Mouse (Mus musculus): ENCODE measurements at regions not wholly inside any gene's neighbourhood (a gene's known extent, or its start where the extent isn't known, plus 50 kb on each side); places are given as distances from the start of the nearest gene placed in this dataset.

DNA sequence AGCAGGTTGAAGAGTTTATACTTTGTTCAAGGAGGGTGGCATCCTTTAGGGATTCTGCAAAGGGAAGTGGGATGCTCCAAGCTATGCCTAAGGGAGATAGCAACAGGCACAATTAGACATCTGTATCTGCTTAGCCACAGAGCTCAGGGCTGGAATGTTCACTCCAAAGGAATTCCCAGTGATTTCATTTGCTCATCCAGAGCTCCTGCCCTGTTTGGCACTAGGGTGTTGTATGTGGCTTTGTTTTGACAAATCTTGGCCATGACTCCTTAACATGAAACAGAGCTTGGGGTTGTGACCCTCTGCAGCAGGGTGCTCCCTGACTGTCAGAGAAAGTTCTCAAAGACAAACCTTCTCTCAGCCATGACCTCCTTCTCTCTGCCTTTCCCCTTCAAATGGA lies 194.8 kb upstream of the 1810046K07Rik start:
- DNase-seq: no peak

DNA sequence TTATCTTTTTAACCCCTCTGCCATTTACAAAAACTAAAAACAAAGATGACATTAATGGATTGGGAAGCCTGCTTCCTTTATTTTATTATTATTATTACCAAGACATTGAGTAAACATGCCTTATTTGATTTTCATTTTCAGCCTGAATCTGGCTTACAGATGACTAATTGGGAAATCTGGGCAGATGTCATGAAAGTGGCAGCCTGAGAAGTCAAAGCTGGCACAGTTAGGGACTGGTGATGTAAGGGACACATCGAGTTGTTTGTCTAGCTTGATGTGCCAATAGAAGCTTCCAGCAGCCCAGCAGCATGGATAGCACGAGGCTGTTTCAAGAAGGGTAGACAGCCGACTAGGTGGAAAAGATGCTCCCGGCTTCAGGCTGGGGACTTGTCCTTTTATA lies 197.2 kb upstream of the 1810046K07Rik start:
- no peak for DNase-seq

DNA sequence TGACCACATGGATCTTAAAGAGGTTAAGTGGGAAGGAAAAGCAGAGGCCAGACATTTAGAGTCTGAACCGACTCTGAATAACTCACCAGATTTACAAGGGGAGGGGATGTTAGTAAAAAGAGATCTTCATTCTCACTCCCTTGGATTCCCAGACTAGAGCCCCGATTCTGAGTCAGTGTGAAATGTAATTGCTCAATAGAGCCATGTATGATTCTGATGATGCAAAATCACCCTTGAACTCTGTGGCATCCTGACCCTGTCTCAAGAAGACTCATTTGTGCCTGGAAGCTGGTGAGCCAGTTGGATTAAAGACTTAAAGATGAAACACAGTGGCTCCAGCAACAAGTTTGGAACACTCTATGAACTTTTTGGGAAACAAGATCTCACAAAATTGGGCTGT lies 210.2 kb upstream of the 1810046K07Rik start:
- DNase-seq: no peak

DNA sequence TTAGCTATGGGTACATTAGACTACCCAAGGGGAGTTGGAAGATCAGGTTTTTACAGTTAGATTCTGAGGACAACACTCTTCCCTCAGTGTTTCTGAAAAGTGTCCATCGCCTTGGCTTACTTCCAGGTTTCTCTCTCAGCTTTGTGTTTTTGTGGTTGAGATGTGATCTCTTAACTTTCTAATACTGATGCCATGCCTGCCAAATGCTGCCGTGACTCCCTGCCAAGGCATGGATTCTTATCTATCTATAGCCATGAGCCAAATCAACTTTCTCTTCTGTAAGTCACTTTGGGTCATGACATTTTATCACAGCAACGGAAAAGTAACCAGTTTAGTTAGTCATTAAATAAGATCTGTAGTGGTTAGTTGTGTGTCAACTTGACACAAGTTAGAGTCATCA lies 213.2 kb upstream of the 1810046K07Rik start:
- DNase-seq: no peak

DNA sequence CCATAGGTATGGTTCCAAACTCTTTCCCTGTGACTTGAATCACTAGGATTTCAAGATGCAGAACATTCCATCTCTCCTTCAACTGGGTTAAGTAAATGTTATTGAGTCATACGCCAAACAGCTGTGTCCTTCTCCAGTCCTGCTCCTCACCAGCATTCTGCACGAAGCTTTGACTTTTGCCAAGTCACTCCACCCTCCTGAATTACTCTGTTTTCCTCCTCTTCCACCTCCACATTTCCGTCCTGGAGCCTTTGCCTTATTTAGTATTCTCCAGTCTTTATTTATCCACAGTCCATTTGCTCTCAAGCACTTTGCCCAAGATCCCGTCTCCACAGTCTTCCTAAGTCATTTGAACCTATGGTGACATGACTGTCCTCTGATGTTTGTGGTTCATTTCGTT lies 193.1 kb upstream of the Arhgap20 start:
- no peak for DNase-seq

DNA sequence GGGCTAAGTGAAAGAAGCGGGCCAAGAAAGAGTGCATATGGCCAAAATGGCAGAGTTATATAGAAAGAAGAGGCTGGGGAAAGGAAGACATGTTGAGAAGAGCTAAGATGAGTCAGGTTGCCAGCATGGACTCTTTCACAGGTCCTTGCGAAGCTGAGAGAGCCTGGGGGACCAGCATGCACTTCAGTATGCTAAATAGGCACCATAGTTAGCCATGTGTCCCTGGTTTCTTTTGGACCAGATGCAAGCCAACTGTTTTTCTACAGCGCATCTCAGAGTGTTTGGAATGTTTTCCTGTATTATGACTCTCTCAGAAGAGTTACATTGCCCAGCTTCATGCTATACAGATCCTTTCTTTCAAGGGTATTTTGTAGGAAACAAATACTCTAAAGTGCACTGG lies 183.5 kb upstream of the Arhgap20 start:
- no peak for DNase-seq

DNA sequence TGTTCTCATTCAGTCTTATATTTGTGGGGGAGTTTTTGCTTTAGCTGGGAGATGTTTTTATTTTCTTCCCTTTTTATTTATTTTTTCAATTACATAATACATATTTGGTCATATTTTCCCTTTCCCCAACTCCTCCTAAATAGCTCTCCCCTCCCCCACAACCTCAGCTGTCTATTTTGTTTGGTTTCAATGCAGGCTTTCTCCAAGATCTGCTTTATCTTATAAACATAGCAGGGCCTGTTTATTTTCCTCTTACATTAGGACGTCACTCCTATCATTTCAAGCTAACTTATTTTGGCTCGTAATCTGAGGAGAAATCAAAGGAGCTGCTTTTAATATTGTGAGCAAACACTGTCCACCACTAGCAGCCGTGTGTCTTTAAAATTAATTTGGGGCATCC lies 171.4 kb upstream of the Arhgap20 start:
- no peak for DNase-seq

DNA sequence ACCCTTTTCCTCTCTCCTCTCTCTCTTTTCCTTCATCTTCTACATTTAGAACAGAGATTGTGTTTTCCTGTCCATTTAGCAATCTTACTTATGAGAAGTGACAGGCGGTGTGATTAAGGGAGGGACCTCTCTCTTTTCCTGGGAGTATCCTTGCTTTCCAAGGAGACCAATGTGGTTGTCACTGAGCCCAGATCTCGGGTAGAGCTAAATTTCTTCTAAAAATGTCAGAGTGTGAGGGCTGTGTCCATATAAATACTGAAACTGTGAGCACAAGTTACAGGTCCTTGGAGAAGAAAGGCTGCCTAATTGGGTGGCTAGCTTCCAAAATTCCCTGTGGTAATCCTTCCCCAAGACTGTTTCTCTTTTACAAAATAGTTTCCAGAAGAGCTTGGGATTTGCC lies 166.4 kb upstream of the Arhgap20 start:
- no peak for DNase-seq

DNA sequence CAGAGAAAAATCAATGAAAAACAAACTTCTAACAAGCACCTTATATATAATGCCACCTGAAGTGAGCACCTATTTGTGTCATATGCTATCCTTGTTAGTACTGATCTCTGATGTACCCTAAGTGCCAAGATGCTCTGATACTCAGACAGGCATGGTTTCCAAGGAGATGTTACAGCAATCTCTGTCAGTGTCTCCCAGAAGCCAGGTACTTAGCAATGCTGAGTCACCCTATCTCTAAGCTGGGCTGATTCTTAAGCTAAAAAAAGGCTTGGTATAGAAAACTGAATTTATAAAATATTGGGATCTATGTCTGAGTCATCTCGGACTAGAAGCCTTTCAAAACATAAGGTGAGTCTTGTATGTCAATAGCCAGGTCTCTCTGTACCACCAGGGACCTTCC lies 157.0 kb upstream of the Arhgap20 start:
- DNase-seq: no peak

DNA sequence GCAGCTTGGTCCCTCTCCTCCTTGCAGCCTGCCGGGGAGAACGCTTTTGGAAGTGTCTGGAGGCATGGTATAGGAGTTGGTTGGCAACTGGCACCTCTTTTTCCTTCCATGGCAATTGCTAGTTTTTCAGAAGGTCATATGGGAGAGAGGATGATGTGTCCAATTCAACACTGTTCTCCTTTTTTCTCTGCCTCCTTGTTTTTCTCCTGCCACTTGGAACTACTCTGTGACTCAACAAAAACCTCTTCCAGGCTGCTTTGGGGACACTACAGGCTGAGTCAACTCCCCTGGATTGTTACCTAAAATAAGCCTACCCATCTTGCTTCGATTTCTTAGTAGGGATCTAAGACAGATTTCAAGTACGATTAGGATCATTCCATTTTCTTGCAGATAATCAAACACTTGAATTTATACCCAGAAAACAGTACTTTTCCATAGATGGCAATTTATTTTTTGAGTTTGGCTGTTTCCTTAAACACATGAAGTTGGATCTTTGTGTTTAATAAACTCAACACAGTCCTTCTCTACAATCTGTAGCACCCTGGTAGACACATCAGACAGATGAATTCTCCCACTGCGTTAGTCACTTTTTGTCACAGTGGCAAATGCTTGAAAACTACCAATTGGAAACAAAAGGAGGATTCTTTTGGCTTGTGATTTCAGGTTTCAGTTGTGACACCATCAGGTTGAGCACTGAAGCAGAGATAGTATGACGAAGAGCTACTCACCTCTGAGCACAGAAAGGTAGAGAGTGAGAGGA lies 156.3 kb upstream of the Arhgap20 start:
- no peak for DNase-seq

DNA sequence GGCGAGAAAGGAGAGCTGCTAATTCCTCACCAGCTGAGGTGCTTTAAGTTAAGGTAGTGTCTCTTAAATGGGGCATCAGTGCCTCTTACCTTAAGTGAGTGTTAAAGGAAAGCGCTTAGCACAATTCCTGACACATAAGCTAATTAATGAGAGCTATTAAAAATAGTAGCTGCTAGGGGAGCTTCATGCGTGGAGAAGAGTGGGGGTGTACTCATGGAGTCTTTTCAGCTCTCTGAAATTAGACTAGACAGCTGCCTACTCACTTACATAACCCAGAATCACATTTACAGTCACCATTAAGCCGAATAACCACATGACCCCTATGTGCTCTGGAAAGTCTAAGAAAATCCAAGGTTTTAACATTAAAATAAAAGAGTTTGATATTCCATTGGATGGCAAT lies 139.0 kb upstream of the Arhgap20 start:
- no peak for DNase-seq

DNA sequence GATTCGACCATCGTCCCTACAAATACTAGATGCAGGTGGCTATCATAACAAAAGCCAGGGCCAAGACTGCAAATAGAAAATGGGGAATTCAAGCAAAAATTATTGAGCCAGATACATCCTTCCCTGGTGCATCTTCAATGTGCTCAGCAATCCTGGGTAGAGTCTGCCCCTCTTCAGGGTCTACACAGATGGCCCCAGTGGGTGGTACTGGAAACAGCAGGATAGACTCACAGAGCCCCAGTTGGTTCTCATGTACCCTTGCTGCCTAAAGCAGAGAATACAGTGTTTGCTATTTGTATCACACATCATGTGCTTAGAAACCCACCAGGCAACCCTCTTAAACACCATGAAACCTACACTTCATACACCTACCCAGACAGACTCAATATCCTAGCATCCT lies 129.0 kb upstream of the Arhgap20 start:
- DNase-seq: no peak

DNA sequence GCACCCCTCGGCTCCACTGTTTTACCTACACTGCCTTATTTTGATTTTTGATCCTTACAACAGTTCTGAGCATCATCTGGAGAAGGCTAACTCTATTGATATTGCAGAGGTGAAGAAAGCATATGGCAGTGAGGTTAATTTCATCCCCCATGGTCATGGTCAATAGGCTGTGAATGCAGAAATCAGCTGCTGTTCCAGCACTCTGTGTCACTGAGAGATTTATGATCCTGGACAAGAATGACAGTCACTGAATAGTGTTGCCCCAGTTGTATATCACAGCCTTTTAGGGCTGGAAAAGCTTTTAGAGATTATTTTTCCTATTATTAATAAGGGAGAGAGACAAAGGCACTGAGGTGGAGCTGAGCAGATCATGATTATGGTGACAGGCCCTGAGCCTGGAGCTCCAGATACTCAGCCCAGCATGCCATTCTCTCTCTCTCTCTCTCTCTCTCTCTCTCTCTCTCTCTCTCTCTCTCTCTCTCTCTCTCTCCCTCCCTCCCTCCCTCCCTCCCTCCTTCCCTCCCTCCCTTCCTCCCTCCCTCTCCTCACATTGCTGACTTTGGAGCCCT lies 128.5 kb upstream of the Arhgap20 start:
- DNase-seq: no peak

DNA sequence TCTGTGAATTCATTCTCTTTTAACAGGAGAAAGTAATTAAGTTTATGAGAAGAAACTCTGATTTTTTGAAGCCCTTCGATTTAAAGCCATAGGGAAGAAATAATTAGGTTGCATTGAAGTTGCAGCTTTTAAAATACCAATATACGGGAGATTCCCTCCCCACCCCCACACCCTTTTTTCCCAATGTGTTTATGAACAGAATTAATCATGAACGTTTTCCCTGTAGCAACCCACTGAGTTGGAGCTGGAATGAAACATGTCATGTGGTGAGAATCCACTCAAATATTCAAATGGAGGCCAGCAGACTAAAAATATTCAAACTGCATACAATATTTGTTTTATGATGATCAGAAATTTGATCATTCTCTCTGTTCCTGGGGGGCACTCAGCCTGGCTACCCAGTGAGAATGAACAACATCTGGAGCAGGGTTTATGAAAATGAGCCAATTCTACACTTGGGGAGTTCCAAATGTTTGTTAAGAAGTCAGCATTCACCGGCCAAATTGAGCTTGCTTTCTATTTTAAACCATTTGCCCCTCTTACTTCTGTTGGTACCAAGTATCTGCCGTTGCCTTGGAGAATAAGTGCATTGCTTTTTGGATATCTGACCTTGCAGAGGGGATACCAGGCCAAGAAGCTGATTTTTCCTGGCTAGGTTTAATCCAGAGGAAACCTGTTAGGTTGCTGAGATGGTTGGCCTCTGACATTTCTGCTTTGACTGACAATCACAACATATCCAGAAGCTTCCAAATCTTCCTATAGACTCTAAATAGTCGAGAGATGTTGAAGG lies 127.8 kb upstream of the Arhgap20 start:
- no peak for DNase-seq

DNA sequence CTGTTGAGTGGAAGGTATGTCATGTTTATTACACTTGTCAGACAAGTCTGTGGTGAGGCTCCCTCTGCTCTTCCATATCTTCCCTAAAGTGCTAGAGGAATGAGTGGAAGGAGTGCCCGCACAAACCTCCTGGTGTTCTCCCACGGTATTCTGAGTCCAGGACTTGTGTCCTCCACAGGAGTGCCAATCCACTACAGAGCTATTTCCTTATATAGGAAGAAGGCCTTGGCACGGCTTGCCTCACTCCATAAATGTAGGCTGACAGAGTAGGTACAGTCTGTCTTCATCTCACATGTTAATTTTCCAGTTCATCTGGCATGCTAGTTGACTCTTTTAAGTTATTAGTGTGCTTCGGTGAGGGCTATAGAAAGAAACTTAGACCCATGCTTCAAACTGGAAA lies 123.4 kb upstream of the Arhgap20 start:
- no peak for DNase-seq

DNA sequence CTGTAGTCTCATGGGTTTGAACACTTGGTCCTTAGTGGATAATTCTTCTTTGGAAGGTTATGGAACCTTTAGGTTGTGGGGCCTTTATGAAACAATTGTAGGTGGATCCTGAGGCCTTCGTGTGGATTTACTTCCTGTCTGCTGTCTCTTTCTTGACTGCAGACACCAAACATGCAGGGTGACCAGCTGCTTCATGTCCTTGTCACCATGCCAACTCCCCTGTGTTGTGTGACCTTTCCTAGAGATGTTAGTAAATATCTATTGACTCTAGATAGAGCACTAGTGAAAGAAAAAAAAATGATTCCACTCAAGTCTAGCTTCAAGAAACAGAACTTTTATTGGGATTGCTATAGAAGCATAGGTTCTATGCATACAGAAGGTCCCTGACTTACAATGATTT lies 119.7 kb upstream of the Arhgap20 start:
- no peak for DNase-seq

DNA sequence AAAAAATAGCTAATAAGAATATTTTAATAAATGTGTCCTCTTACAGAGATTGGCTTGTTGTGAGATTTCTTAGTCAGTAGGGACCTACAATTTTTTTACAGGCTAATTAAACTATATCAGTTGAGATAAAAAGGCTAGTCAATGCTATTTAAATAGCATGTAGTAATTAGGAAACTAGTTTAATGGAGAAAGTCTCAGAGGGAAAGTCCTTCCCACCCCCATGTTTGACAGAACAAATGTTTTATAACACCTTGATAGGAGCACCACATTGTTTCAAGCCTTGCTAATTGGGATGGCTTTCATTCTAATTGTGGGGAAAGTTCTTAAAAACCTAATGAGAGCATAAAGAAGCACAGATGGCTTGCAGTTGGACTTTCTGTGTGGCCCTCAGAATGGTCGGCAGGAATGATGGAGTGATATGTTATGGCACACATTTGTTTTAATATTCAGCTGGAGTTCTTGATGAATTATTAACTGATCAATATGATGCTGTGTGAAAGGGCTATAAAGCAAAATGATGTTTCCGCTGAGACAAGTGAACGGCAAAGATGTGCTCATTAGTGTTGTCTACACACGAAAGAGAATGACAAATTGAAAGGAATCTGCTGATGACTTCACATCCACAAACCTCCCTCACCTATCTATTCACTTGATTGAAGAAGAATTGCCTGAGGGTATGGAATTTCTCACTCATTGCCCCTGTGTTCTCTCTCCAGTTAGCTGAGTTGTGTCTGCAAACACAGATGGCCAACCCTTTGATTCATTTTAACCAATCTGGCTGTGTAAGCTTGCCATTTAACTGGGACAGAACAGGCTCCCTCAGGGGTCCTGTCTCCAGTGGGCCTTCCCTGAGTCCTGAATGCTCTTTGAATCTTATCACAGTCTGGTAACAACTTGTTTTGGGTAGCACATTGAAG lies 111.5 kb upstream of the Arhgap20 start:
- DNase-seq: no peak

DNA sequence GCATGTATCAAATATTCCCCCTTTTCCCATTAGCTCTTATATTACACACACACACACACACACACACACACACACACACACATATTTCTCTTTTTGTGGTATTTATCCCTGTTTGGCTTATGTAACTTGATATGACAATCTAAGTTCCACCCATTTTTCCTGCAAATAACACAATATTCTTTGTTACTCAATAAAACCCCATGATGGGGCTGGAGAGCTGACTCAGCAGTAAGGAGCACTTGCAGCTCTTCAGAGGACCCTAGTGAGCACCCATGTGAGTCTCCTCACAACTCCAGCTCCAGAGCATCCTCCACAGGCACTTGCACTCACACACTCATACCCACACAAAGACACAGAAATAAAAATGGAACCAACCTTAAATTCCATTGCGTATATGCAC lies 110.5 kb upstream of the Arhgap20 start:
- no peak for DNase-seq

DNA sequence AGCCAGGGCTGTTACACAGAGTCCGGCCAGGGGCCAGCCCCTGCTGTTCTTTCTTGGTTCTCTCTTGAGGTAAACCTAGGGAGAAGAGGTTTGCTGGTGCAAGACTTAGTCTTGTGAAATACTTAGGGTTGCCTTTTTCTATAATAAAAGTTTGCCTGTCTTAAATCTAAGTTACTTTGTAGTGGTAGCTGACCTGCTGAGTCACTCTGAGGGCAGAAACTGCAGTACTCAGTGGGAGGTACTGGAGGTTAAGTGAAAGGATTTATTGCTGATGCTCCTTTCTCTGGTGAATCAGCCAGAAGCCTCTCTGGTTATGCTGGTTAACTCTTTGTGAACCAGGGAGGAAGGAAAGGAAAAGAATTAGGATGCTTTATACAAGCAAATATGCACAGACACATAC lies 107.3 kb upstream of the Arhgap20 start:
- DNase-seq: no peak

DNA sequence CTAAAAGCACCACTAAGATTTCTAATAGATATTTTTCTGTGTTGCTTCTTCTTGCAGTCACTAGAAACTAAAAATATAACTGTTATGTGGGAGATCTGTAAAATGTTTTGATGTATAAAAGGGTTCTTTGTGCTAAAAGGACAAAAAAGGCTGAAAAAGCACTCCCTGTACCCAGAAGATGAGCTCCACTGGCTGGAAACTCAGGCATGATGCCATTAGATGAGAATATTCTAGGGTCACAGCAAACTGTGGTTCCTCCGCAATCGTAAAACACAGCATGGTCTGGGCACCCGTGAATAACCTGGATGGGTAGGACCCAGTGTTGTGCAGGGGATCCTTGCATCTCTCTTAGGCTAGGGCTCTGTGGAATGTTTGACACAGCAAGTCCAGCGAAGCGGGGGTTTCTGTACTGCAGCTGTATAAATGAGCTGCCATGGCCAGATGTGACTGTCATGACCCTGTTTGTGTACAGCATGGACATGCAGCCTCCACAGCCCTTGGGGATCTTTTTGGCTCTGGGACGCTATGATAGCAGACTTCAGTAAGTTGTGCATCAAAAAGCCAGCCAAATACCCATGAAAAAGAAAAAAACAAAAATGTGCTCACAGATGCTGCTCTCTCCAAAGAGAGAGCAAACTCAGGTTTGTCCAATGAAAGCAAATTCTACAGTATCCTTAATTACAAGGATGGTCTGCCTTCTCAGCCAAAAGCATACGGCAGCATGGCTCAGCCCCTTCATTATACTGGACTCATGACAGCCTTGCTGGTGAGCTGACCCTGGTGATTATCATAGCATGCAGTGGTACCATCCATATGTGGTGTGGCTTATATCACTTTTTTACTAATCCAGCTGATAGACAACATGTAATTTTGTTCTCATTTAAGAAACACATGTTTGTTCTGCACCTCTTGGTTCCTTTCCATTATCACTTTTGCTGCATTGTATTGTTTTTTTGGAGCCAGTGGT lies 103.9 kb upstream of the Arhgap20 start:
- no peak for DNase-seq

DNA sequence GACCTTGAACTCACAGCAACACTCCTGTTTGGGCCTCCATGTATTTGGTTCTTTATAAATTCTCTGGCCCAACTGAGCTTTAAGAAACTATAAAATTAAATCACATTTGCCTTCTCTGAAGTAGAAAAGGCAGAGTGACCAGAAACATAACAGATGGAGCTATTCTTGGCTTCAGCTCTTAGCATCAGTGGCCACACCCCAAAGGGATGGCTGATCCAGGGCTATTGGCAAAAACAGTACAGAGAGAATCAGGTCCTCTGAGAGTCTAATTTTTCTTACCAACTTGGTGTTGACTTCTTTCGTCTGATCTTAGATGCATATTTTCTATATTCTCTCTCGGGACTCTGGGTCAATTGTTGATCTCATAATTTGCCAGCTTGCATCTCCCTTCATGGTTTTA lies 103.2 kb upstream of the Arhgap20 start:
- no peak for DNase-seq

DNA sequence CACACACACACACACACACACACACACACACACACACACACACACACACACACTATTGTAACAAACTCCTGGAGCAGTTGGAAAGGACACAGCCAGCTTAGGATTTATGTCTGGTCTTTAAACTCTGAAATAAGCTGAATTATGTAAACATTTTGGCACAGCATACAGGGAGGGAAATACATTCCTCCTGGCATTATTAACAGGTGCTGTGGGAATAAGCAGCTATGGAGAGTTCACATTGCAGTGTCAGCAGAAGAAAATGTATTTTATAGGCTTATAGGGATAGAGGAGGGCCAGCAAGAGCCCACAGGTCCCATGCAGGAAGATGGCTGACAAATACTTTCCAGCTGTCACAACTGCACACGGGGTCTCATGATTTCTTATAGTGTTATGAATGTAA lies 100.8 kb upstream of the Arhgap20 start:
- DNase-seq: no peak

Measured in cerebellum, adult 18-20 months (tissue).